Mouse (Mus musculus) adrenal gland, adult 18-20 months (tissue): ENCODE measurements at regions not wholly inside any gene's neighbourhood (a gene's known extent, or its start where the extent isn't known, plus 50 kb on each side); places are given as distances from the start of the nearest gene placed in this dataset.

ENCODE experiments used
- DNase-seq, 2 experiments: peaks; one replicate each; pipeline ENCODE4 v3.0.0; 2021 to 2022; ENCODE audit warnings: low spot score in 2 of 2

- DNase-seq: no peak
These were observed 616.0 kb downstream of the Ryr2 start for GRCm38 (mm10) chr13:11490766-11491165.

- DNase-seq: no peak
These were observed 623.6 kb downstream of the Ryr2 start for GRCm38 (mm10) chr13:11483142-11483541.

DNA sequence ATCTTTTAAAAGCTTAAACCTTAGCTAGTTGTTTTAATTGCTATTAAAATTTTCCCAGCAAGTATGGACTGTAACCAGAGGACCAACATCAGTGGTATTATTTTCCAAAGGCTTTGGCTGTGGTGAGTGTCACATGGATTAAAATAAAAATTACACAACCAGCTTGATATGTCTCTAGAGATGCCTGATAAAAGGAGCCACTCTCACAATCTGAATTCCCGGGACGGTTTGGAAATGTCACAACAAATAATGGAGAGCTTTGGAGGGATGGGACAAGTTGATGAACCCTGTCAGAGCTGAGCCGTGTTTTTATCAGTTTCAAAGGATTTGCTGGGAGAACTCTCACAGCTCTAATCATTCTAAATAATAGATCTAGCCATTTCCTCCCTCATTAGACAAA is 624.0 kb downstream of the Ryr2 start:
- DNase-seq: no peak

GRCm38 (mm10) chr13:11460251-11460650 is 646.5 kb downstream of the Ryr2 start:
- no peak for DNase-seq

GRCm38 (mm10) chr13:11455113-11455512 is 651.6 kb downstream of the Ryr2 start:
- DNase-seq: no peak

- DNase-seq: no peak
These were observed 654.3 kb downstream of the Ryr2 start for GRCm38 (mm10) chr13:11452448-11452847.

- peak in 1 of 2 experiments; percentile 3 for DNase-seq
These were observed 674.0 kb downstream of the Ryr2 start for GRCm38 (mm10) chr13:11432465-11433339.

DNA sequence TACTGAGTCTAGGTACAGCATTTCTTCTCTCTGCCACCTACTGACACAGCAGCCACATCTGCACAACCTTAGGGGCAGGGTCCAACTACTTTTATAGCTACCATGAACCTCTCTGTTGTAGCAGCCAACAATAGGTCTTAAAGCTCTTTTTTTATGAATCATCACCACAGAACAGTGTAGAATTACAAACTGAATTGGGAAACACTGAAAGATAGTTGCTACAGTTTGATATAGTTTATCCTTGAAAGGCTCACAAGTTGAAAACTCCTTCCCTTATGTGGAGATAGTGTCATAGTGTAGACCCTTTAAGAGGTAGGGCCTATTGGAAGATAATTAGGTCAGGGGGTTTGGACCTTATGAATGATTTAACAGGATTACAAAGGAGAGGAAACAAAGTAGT is 679.9 kb downstream of the Ryr2 start:
- no peak for DNase-seq

GRCm38 (mm10) chr13:11392027-11392426 is 714.7 kb downstream of the Ryr2 start:
- DNase-seq: no peak

GRCm38 (mm10) chr13:11375452-11375851 is 731.3 kb downstream of the Ryr2 start:
- DNase-seq: no peak

DNA sequence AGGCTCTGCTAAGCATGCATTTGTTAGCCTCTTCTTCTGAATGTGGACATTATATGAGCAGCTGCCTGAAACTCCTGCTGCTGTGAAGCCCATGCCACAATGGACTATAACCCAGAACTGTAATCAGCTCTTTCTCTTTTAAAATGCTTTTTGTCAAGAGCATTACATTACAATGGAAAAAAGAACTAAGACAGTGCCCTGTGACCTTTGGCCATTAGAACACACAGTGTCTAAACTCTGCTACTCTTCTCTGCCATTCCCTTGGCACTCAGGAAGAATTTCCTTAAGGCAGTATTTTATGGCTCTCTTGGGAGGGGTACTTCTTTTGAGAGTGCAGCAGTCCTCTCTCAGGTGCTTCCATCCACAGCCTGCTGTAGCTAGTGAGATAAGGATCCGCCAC is 737.3 kb downstream of the Ryr2 start:
- no peak for DNase-seq

DNA sequence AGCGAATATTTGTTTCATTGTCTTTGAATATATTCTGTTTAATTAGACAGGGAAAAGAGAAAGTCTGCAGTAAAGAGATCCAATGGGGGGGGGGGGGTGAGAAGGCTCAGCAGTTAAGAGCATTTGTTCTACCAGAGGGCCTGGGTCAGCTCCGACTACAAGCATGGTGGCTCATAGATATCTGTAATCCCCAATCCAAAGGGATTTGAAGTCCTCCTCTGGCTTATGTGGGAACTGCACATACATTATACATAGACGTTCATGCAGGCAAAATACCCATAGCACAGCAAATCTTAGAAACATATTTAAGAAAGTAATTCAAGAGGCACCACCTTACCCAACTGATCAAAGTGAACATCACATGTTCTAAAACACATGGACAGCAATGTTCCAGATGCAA is 743.9 kb downstream of the Ryr2 start:
- no peak for DNase-seq

- DNase-seq: no peak
These were observed 758.3 kb downstream of the Ryr2 start for GRCm38 (mm10) chr13:11348502-11348849.

DNA sequence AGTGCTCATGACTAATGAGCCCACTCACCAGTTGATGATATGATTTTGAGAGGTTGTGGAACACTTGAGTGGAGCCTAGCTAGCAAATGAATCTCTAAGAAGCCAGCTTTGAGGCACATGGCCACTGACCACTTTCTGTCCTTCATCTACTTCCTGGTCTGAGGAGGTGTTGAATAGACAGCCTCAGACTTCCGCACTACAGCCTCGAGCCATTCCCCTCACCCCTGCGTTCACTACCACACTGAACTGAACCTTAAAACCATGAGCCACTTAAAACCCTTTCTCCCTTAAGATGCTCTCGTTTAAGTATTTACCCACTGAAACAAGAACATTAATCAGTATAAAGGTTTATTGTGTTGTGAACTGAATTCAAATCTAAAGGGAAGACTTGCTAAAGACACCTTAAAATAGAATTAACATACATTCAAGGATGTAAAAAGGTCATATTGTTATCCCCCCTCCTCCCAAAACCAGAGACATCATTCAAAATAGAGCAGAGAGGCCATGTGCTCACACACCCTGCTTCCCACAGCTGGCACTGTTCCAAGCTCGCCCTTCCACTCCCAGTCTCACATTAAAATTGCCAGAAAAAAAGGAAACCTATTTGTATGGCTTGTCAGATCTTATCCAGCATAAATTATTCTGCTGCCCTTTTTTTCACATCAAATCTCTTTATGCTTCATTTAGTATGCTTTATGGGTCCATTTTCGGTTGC is 758.8 kb downstream of the Ryr2 start:
- DNase-seq: no peak

DNA sequence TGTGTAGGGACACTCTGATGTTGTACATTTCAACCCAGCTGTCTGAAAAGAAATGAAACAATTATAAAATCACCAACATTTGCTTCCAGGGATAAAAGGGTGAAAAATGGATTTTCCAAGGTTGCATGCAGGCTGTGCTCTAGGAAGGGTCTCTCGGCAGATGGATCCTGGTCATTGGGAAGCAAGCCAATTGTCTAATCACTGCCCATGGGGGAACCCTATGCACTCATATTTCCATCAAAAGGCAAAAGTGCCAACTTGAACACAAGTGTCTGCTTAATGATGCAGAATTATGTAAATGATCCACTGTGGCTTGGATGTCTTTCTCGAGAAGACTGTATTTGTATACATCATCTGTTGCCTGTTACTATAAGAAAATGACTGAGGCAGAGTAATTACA is 762.2 kb downstream of the Ryr2 start:
- no peak for DNase-seq

GRCm38 (mm10) chr13:11338297-11338616 is 768.5 kb downstream of the Ryr2 start:
- no peak for DNase-seq

DNA sequence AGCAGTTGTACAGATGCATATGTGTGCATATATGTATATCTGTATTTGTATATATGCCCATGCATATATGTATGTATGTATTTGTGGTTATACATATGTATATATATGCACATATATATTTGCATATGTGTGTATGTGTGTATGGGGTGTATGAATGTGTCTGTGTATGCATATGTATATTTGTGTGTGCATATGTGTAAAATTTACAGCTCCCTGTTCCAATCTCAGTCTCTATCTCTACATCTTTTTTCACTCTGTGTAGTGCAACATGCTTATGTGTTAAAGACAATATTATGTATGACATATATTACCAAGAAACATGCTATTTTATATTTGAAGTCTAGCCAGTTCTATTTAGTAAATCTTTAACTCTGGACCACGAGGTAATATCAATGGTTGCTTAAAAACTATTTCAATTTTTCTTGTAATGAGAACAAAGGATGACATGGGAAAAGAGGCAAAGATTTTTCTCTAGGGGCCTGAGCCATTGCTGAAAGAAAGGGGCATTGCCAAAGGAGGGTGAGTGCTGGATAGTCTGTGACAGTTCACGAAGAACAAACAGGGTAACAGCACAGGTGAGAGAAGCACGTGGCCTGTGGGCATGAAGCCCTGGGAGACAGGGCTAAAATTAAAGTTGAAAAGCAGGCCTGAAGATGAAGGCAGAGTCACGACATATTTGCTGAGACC is 769.0 kb downstream of the Ryr2 start:
- no peak for DNase-seq

DNA sequence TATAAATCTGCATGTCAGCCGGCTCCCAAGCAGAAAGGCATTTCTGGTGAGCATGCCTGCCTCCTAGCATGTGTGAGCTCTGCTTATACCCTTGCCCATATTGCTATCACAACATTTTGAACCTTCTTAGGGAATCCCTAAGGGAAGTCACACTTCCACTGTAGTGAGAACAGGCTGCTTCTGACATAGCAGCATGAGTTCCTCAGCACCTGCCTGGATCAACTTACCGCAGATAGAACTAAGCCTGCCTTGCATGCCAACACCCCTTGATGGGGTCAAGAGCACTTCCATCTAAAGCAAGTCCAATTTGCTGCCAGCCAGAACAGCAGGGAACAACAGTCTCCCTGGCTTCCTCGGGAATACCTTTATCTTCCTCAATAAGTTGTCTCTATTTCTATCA is 769.8 kb downstream of the Ryr2 start:
- no peak for DNase-seq

GRCm38 (mm10) chr13:11331991-11332390 is 774.8 kb downstream of the Ryr2 start:
- no peak for DNase-seq

GRCm38 (mm10) chr13:11308716-11309115 is 798.0 kb downstream of the Ryr2 start:
- no peak for DNase-seq

GRCm38 (mm10) chr13:11295493-11295892 is 811.3 kb downstream of the Ryr2 start:
- DNase-seq: no peak

GRCm38 (mm10) chr13:11294689-11295088 is 812.1 kb downstream of the Ryr2 start:
- no peak for DNase-seq
